Mouse (Mus musculus) testis, adult 2 months (tissue): ENCODE results near the gene Ildr1. TPM values are rescaled to one million over a fixed set of nuclear protein-coding genes. Genes with fewer than 3 reads are reported as not detected.

Experiments used
- H3K27ac ChIP-seq: fragments of 200-500 bp; 2 replicates; pipeline ENCODE4 v1.5.1; 2012; ENCODE audit warnings: low read depth, low read length; ENCODE audit not compliant: control insufficient read depth, insufficient read depth
- H3K27me3 ChIP-seq: fragments of 200-500 bp; 2 replicates; pipeline ENCODE4 v1.6.1; 2012; ENCODE audit warnings: mild to moderate bottlenecking, low read length, moderate library complexity; ENCODE audit not compliant: control insufficient read depth, insufficient read depth
- H3K36me3 ChIP-seq: fragments of 200-500 bp; 2 replicates; pipeline ENCODE4 v1.6.1; 2012; ENCODE audit warnings: mild to moderate bottlenecking, low read length; ENCODE audit not compliant: control insufficient read depth, insufficient read depth
- H3K4me1 ChIP-seq: fragments of 200-500 bp; 2 replicates; pipeline ENCODE4 v1.6.1; 2012; ENCODE audit warnings: low read length; ENCODE audit not compliant: control insufficient read depth, insufficient read depth
- H3K4me3 ChIP-seq: fragments of 200-500 bp; 2 replicates; pipeline ENCODE4 v1.5.1; 2012; ENCODE audit warnings: low read depth, mild to moderate bottlenecking, low read length, moderate library complexity, mixed read lengths; ENCODE audit not compliant: control insufficient read depth
- CTCF ChIP-seq: fragments of 200-500 bp; IDR thresholded peaks from 2 replicates; pipeline ENCODE4 v1.5.1; 2012; ENCODE audit warnings: low read depth, mild to moderate bottlenecking, inconsistent platforms, low read length, moderate library complexity; ENCODE audit not compliant: control insufficient read depth, insufficient read depth, insufficient replicate concordance
- POLR2A ChIP-seq: fragments of 200-500 bp; IDR thresholded peaks from 2 replicates; pipeline ENCODE4 v1.6.1; 2012; ENCODE audit warnings: low read depth, mild to moderate bottlenecking, inconsistent platforms, low read length, moderate library complexity; ENCODE audit not compliant: control insufficient read depth
- polyA plus RNA-seq: library from polyadenylated mRNA; depleted of rRNA; stranded (reverse); fragments of >200 nt; gene quantifications from 2 replicates; pipeline ENCODE4 v1.2.3, GENCODE M21; 2012

Gene Ildr1
- polyA plus RNA-seq, 1 experiment, result 0.04 TPM

GRCm38 (mm10) chr16:36675304-36675703, 18.5 kb upstream of the Ildr1 start:
- no peak overlapping the region for H3K4me3 ChIP-seq
- no peak overlapping the region for H3K27ac ChIP-seq
- H3K36me3 ChIP-seq, result no peaks in the 10 kb centered on the region
- TF ChIP-seq POLR2A, result no peak
- H3K27me3 ChIP-seq, result no peaks in the 10 kb centered on the region
- H3K4me1 ChIP-seq, result no peaks in the 10 kb centered on the region

GRCm38 (mm10) chr16:36675902-36676301, 17.9 kb upstream of the Ildr1 start:
- Histone ChIP-seq H3K4me3 (no peak overlapping the region), H3K36me3 (no peaks in the 10 kb centered on the region), H3K4me1 (no peaks in the 10 kb centered on the region), H3K27me3 (no peaks in the 10 kb centered on the region), H3K27ac (no peak overlapping the region)
- TF ChIP-seq CTCF, result no peak
- no peak for TF ChIP-seq POLR2A

- H3K27ac ChIP-seq, result no peak overlapping the region
- H3K27me3 ChIP-seq, result no peaks in the 10 kb centered on the region
- TF ChIP-seq POLR2A, result no peak
- TF ChIP-seq CTCF, result no peak
- no peaks in the 10 kb centered on the region for H3K4me1 ChIP-seq
- no peak overlapping the region for H3K4me3 ChIP-seq
- no peaks in the 10 kb centered on the region for H3K36me3 ChIP-seq
These were observed 11.9 kb upstream of the Ildr1 start for GRCm38 (mm10) chr16:36681829-36682228.

GRCm38 (mm10) chr16:36684325-36684918, 9.4 kb upstream of the Ildr1 start:
- TF ChIP-seq POLR2A (no peak), CTCF (no peak)
- Histone ChIP-seq H3K36me3 (no peaks in the 10 kb centered on the region), H3K4me1 (no peaks in the 10 kb centered on the region), H3K27ac (no peak overlapping the region), H3K27me3 (no peaks in the 10 kb centered on the region), H3K4me3 (no peak overlapping the region)

GRCm38 (mm10) chr16:36688076-36688475, 5.7 kb upstream of the Ildr1 start:
- H3K4me1 ChIP-seq, result no peaks in the 10 kb centered on the region
- H3K36me3 ChIP-seq, result no peaks in the 10 kb centered on the region
- H3K27me3 ChIP-seq, result no peaks in the 10 kb centered on the region
- no peak overlapping the region for H3K27ac ChIP-seq
- TF ChIP-seq POLR2A, result no peak
- TF ChIP-seq CTCF, result no peak
- H3K4me3 ChIP-seq, result no peak overlapping the region

GRCm38 (mm10) chr16:36691484-36691883, 2.3 kb upstream of the Ildr1 start:
- no peak overlapping the region for H3K27ac ChIP-seq

GRCm38 (mm10) chr16:36694798-36695290, 1.1 kb downstream of the Ildr1 start:
- Histone ChIP-seq H3K4me3 (no peak overlapping the region), H3K27ac (no peak overlapping the region), H3K27me3 (no peaks in the 10 kb centered on the region), H3K36me3 (no peaks in the 10 kb centered on the region), H3K4me1 (peaks cover 5% of the 10 kb centered on the region)
- TF ChIP-seq POLR2A (no peak), CTCF (no peak)

More at GRCm38 (mm10) chr16:36691484-36691883, 2.3 kb upstream of the Ildr1 start:
- Histone ChIP-seq H3K4me1 (peaks cover 5% of the 10 kb centered on the region), H3K36me3 (no peaks in the 10 kb centered on the region), H3K27me3 (no peaks in the 10 kb centered on the region), H3K4me3 (no peak overlapping the region)
- no peak for TF ChIP-seq CTCF
- TF ChIP-seq POLR2A, result no peak
